Mouse (Mus musculus) thymus, adult 2 months (tissue): ENCODE measurements around the gene 4932438H23Rik. TPM values are rescaled to one million over a fixed set of nuclear protein-coding genes. Genes with fewer than 3 reads are reported as not detected.
A peak's percentile ranks its signal among the peaks of the same experiment; 100 is the strongest.

ENCODE experiments used
- DNase-seq: peaks from one replicate; pipeline ENCODE4 v3.0.0; 2021
- H3K27ac ChIP-seq: fragments of 200-500 bp; 2 replicates; pipeline ENCODE4 v1.5.1; 2012; ENCODE audit warnings: low read length, control low read depth; ENCODE audit not compliant: control insufficient read depth, insufficient read depth
- H3K27me3 ChIP-seq: fragments of 200-500 bp; 2 replicates; pipeline ENCODE4 v1.6.1; 2012; ENCODE audit warnings: mild to moderate bottlenecking, low read length, moderate library complexity, mixed read lengths; ENCODE audit not compliant: control insufficient read depth, insufficient read depth
- H3K36me3 ChIP-seq: fragments of 200-500 bp; 2 replicates; pipeline ENCODE4 v1.6.1; 2012; ENCODE audit warnings: mild to moderate bottlenecking, low read length, moderate library complexity; ENCODE audit not compliant: control insufficient read depth, insufficient read depth
- H3K4me1 ChIP-seq: fragments of 200-500 bp; replicated peaks from 2 replicates; pipeline ENCODE4 v1.6.1; 2012; ENCODE audit warnings: low read length; ENCODE audit not compliant: control insufficient read depth, insufficient read depth
- H3K4me3 ChIP-seq: fragments of 200-500 bp; 2 replicates; pipeline ENCODE4 v1.5.1; 2012; ENCODE audit warnings: mild to moderate bottlenecking, low read length, control low read depth, moderate library complexity; ENCODE audit not compliant: control insufficient read depth, insufficient read depth
- CTCF ChIP-seq: fragments of 200-500 bp; IDR thresholded peaks from 2 replicates; pipeline ENCODE4 v1.5.1; 2012; ENCODE audit warnings: mild to moderate bottlenecking, control low read depth, low read length, moderate library complexity, borderline replicate concordance; ENCODE audit not compliant: control insufficient read depth, poor library complexity, insufficient read depth; ENCODE audit errors: extremely low read depth
- POLR2A ChIP-seq: fragments of 200-500 bp; IDR thresholded peaks from 2 replicates; pipeline ENCODE4 v1.6.1; 2012; ENCODE audit warnings: mild to moderate bottlenecking, low read length, control low read depth, moderate library complexity; ENCODE audit not compliant: control insufficient read depth, poor library complexity, insufficient read depth; ENCODE audit errors: extremely low read depth
- WGBS: fragments of 180-500 bp; shearing (Covaris S2); methylation state at CpG from one replicate; pipeline ENCODE4 v1.1.7; 2018; 5-methylcytosine and 5-hydroxymethylcytosine counted together
- polyA plus RNA-seq: library from polyadenylated mRNA; depleted of rRNA; stranded (reverse); fragments of >200 nt; gene quantifications from 2 replicates; pipeline ENCODE4 v1.2.3, GENCODE M21; 2012

The 4932438H23Rik gene
- polyA plus RNA-seq, 1 experiment, result 1.1 TPM

- H3K4me1 ChIP-seq, result peaks cover 31% of the 10 kb centered on the region
- no peak overlapping the region for H3K4me3 ChIP-seq
- no peaks in the 10 kb centered on the region for H3K36me3 ChIP-seq
- WGBS, result 38% methylated on average over 13 of the region's 13 CpGs
- TF ChIP-seq POLR2A (no peak), CTCF (no peak)
- no peaks in the 10 kb centered on the region for H3K27me3 ChIP-seq
- no peak for DNase-seq
- H3K27ac ChIP-seq, result no peak overlapping the region; the same call in 1 of the 2 replicates
Observed at GRCm38 (mm10) chr16:91061531-91062318, 33.2 kb downstream of the 4932438H23Rik start.

- peak overlapping the region; percentile 29 for H3K27ac ChIP-seq
- no peak for DNase-seq
- TF ChIP-seq POLR2A (no peak), CTCF (no peak)
- no peaks in the 10 kb centered on the region for H3K36me3 ChIP-seq
- no peaks in the 10 kb centered on the region for H3K27me3 ChIP-seq
- 69% methylated on average over 6 of the region's 6 CpGs for WGBS
- peaks cover 30% of the 10 kb centered on the region for H3K4me1 ChIP-seq
- no peak overlapping the region for H3K4me3 ChIP-seq
Observed at GRCm38 (mm10) chr16:91057741-91058140, 37.2 kb downstream of the 4932438H23Rik start.

GRCm38 (mm10) chr16:91057261-91057660, 37.7 kb downstream of the 4932438H23Rik start:
- DNase-seq, result no peak
- TF ChIP-seq CTCF, result no peak
- no peak for TF ChIP-seq POLR2A
- no peaks in the 10 kb centered on the region for H3K27me3 ChIP-seq
- no peak overlapping the region for H3K4me3 ChIP-seq
- peaks cover 29% of the 10 kb centered on the region for H3K4me1 ChIP-seq
- 51% methylated on average over 4 of the region's 4 CpGs for WGBS
- H3K36me3 ChIP-seq, result no peaks in the 10 kb centered on the region
- peak overlapping the region; percentile 79 for H3K27ac ChIP-seq

GRCm38 (mm10) chr16:91056043-91056821, 38.7 kb downstream of the 4932438H23Rik start:
- Histone ChIP-seq H3K27me3 (no peaks in the 10 kb centered on the region), H3K4me1 (peaks cover 25% of the 10 kb centered on the region), H3K4me3 (no peak overlapping the region), H3K27ac (peak overlapping the region; percentile 67), H3K36me3 (no peaks in the 10 kb centered on the region)
- WGBS, result 24% methylated on average over 16 of the region's 16 CpGs
- TF ChIP-seq CTCF (no peak), POLR2A (no peak)
- DNase-seq, result peak; percentile 54

GRCm38 (mm10) chr16:91055150-91055549, 39.8 kb downstream of the 4932438H23Rik start:
- Histone ChIP-seq H3K36me3 (no peaks in the 10 kb centered on the region), H3K4me1 (peaks cover 25% of the 10 kb centered on the region), H3K27me3 (no peaks in the 10 kb centered on the region), H3K27ac (no peak overlapping the region), H3K4me3 (no peak overlapping the region)
- DNase-seq, result no peak
- TF ChIP-seq CTCF (no peak), POLR2A (no peak)
- WGBS, result 96% methylated on average over 5 of the region's 5 CpGs

- TF ChIP-seq CTCF (no peak), POLR2A (no peak)
- H3K4me1 ChIP-seq, result peaks cover 25% of the 10 kb centered on the region
- H3K36me3 ChIP-seq, result no peaks in the 10 kb centered on the region
- H3K27ac ChIP-seq, result no peak overlapping the region
- DNase-seq, result no peak
- no peak overlapping the region for H3K4me3 ChIP-seq
- H3K27me3 ChIP-seq, result no peaks in the 10 kb centered on the region
- 86% methylated on average over 8 of the region's 8 CpGs for WGBS
Observed at GRCm38 (mm10) chr16:91053599-91053998, 41.3 kb downstream of the 4932438H23Rik start.
